12 mouse cellular contexts compared by ENCODE assay signal in genomic region chr13:75163408-75163807, GRCm38 (mm10).
DNase-seq lines count a peak whose midpoint lies in the region; ATAC-seq and TF ChIP-seq lines count a peak whose summit lies in the region.
"Had no signal": no experiment of that assay in that cellular context is flagged by ENCODE, and none has a peak within 500 bp of the region (broad histone marks: within the 10 kb centered on the region; RNA-seq: fewer than 3 reads in every experiment).

No protein-coding gene starts in this region.

- ATAC-seq in kidney, embryonic 16.5 days (ENCODE audit: low FRiP score, low TSS enrichment): no peak
- 0 out of 2 replicates have a peak, but pooled peaks have one; percentile 50 for ATAC-seq in forebrain, postnatal 0 days

- no peak overlapping the region for H3K9ac ChIP-seq in kidney, embryonic 16.5 days (replicated peaks; ENCODE audit: low read length)
- no peak overlapping the region for H3K9ac ChIP-seq in forebrain, postnatal 0 days
- H3K9ac ChIP-seq: embryonic facial prominence, embryonic 12.5 days had no signal

- peak; percentile 9 for DNase-seq in embryo, embryonic 11 days
- no peak for DNase-seq in embryo, embryonic 10.5 days (ENCODE audit: low spot score)
- peak; percentile 18 for DNase-seq in kidney, adult 9 months
- DNase-seq in forebrain, postnatal 0 days: peak; percentile 5
- peak; percentile 30 for DNase-seq in layer of hippocampus, adult 9-11 months
- no peak for DNase-seq in retina, postnatal 1 day
- no peak for DNase-seq in MN1 (ENCODE audit: low spot score)
- DNase-seq: heart, postnatal 10 days; thymus, postnatal 4 days had no signal

- WGBS in kidney, embryonic 16.5 days: 46% methylated on average over 1 of the region's 1 CpGs
- 26% methylated on average over 1 of the region's 1 CpGs for WGBS in forebrain, postnatal 0 days

- H3K27me3 ChIP-seq in kidney, embryonic 16.5 days (ENCODE audit: insufficient read depth, low read length): no peaks in the 10 kb centered on the region
- H3K27me3 ChIP-seq in forebrain, postnatal 0 days (ENCODE audit: insufficient read depth, low read length): no peaks in the 10 kb centered on the region
- H3K27me3 ChIP-seq: embryonic facial prominence, embryonic 12.5 days had no signal

- H3K27ac ChIP-seq in kidney, embryonic 16.5 days (ENCODE audit: low read length): no peak overlapping the region
- no peak overlapping the region for H3K27ac ChIP-seq in forebrain, postnatal 0 days (ENCODE audit: low read depth, low read length)
- H3K27ac ChIP-seq: embryonic facial prominence, embryonic 12.5 days had no signal

- no peaks in the 10 kb centered on the region for H3K9me3 ChIP-seq in kidney, embryonic 16.5 days (ENCODE audit: low read length)
- no peaks in the 10 kb centered on the region for H3K9me3 ChIP-seq in forebrain, postnatal 0 days (ENCODE audit: low read length)
- H3K9me3 ChIP-seq: embryonic facial prominence, embryonic 12.5 days; G1E had no signal

- no peak for TF ChIP-seq CTCF in forebrain, postnatal 0 days (IDR thresholded peaks at IDR 0.05; ENCODE audit: low read depth)

- no peaks in the 10 kb centered on the region for H3K4me1 ChIP-seq in kidney, embryonic 16.5 days (ENCODE audit: insufficient read depth, low read length)
- no peaks in the 10 kb centered on the region for H3K4me1 ChIP-seq in forebrain, postnatal 0 days (ENCODE audit: insufficient read depth)
- H3K4me1 ChIP-seq: embryonic facial prominence, embryonic 12.5 days had no signal

- no peaks in the 10 kb centered on the region for H3K36me3 ChIP-seq in kidney, embryonic 16.5 days (ENCODE audit: insufficient read depth, low read length)
- no peaks in the 10 kb centered on the region for H3K36me3 ChIP-seq in forebrain, postnatal 0 days (ENCODE audit: insufficient read depth)
- H3K36me3 ChIP-seq: embryonic facial prominence, embryonic 12.5 days; G1E had no signal

- no peak overlapping the region for H3K4me3 ChIP-seq in kidney, embryonic 16.5 days (ENCODE audit: low read length)
- H3K4me3 ChIP-seq in forebrain, postnatal 0 days (ENCODE audit: low read depth, low read length): no peak overlapping the region
- H3K4me3 ChIP-seq: embryonic facial prominence, embryonic 12.5 days had no signal

- H3K4me2 ChIP-seq in kidney, embryonic 16.5 days (replicated peaks; ENCODE audit: low read depth, low read length): no peak overlapping the region
- no peak overlapping the region for H3K4me2 ChIP-seq in forebrain, postnatal 0 days (ENCODE audit: low read depth)
- H3K4me2 ChIP-seq: embryonic facial prominence, embryonic 12.5 days had no signal

Comparison
In these comparisons a context has a peak if more than half of its experiments do, and no peak if none do; other contexts are left out.
1. DNase-seq: peak in embryo, embryonic 11 days (single experiment), kidney, adult 9 months (single experiment), forebrain, postnatal 0 days (single experiment) and layer of hippocampus, adult 9-11 months (single experiment); none in embryo, embryonic 10.5 days (single experiment), retina, postnatal 1 day (single experiment) and MN1 (single experiment).